Mouse (Mus musculus) hindbrain, embryonic 11.5 days (tissue): ENCODE measurements around the gene Ndufa12. TPM values are rescaled to one million over a fixed set of nuclear protein-coding genes. Genes with fewer than 3 reads are reported as not detected.

ENCODE experiments used
- ATAC-seq: fragments of 200-750 bp; cut with Nextera tagmentation; 2 replicates; pipeline ENCODE4 v1.8.0; 2017; ENCODE audit warnings: mild to moderate bottlenecking, moderate TSS enrichment, moderate library complexity; ENCODE audit not compliant: low FRiP score
- DNase-seq: peaks from one replicate; pipeline ENCODE4 v3.0.0-alpha.2; 2015; ENCODE audit warnings: low spot score
- H3K27ac ChIP-seq: fragments of 300-500 bp; sonication (generic); 2 replicates; pipeline ENCODE4 v1.5.1; 2014; ENCODE audit warnings: mild to moderate bottlenecking, low read depth, low read length
- H3K27me3 ChIP-seq: fragments of 300-500 bp; sonication (generic); 2 replicates; pipeline ENCODE4 v1.6.1; 2014; ENCODE audit warnings: mild to moderate bottlenecking, low read length, moderate library complexity, mixed read lengths; ENCODE audit not compliant: control insufficient read depth, insufficient read depth
- H3K36me3 ChIP-seq: fragments of 300-500 bp; sonication (generic); 2 replicates; pipeline ENCODE4 v1.6.1; 2014; ENCODE audit warnings: mild to moderate bottlenecking, low read length, moderate library complexity, mixed read lengths; ENCODE audit not compliant: control insufficient read depth, insufficient read depth
- H3K4me1 ChIP-seq: fragments of 300-500 bp; sonication (generic); replicated peaks from 2 replicates; pipeline ENCODE4 v1.6.1; 2014; ENCODE audit warnings: low read length, mixed read lengths; ENCODE audit not compliant: control insufficient read depth, insufficient read depth
- H3K4me2 ChIP-seq: fragments of 300-500 bp; sonication (generic); replicated peaks from 2 replicates; pipeline ENCODE4 v1.6.1; 2014; ENCODE audit warnings: mild to moderate bottlenecking, low read depth, low read length
- H3K4me3 ChIP-seq: fragments of 300-500 bp; sonication (generic); 2 replicates; pipeline ENCODE4 v1.5.1; 2014; ENCODE audit warnings: low read depth, low read length
- H3K9ac ChIP-seq: fragments of 300-500 bp; sonication (generic); 2 replicates; pipeline ENCODE4 v1.6.1; 2014; ENCODE audit warnings: low read depth, low read length
- H3K9me3 ChIP-seq: fragments of 300-500 bp; sonication (generic); 2 replicates; pipeline ENCODE4 v1.6.1; 2016; ENCODE audit warnings: low read length; ENCODE audit not compliant: control insufficient read depth
- WGBS: fragments of 180-500 bp; shearing (Covaris S2); extraction: QIAGEN DNeasy Blood & Tissue Kit; methylation state at CpG from one replicate; pipeline ENCODE4 v1.1.7; 2014; 5-methylcytosine and 5-hydroxymethylcytosine counted together
- polyA plus RNA-seq: library from polyadenylated mRNA; unstranded; fragments of >200 nt; fragmentation: Nextera tagmentation; extraction: Ambion mirVana; gene quantifications from 2 replicates; pipeline ENCODE4 v1.2.1, GENCODE M21; 2014

Gene Ndufa12
- polyA plus RNA-seq, 1 experiment from 2014 or later: 451 TPM

GRCm38 (mm10) chr10:94210718-94211618, 12.4 kb downstream of the Ndufa12 start:
- Histone ChIP-seq H3K4me3 (no peak overlapping the region), H3K27me3 (no peaks in the 10 kb centered on the region), H3K4me1 (no peaks in the 10 kb centered on the region), H3K9ac (no peak overlapping the region), H3K27ac (no peak overlapping the region), H3K4me2 (no peak overlapping the region), H3K9me3 (no peaks in the 10 kb centered on the region), H3K36me3 (peaks cover 2% of the 10 kb centered on the region; the same call in 1 of the 2 replicates)
- DNase-seq: no peak
- WGBS: 66% methylated on average over 6 of the region's 6 CpGs
- ATAC-seq: peak; percentile 43; the same call in 1 of the 2 replicates

DNA sequence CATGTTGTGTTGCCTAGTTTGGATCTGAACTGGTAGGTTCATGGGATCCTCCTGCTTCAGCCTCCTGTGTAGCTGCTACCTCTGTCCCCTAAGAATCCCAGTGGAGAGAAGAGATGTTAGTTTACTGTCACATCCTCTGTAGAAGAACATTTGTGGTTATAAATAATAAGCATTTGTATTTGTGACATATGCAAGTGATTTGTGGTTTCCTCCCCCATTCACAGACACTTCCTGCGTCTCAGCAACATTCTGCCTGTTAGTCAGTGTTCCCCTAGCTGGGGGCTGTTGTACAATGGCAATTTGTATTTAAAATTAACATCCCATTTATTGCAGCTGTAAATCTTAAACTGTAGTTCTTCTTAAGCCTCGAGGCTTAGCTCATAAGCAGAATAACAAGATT, 13.2 kb downstream of the Ndufa12 start:
- no peaks in the 10 kb centered on the region for H3K4me1 ChIP-seq
- DNase-seq: no peak
- H3K4me2 ChIP-seq: no peak overlapping the region
- H3K36me3 ChIP-seq: no peaks in the 10 kb centered on the region
- no peaks in the 10 kb centered on the region for H3K27me3 ChIP-seq
- no peak overlapping the region for H3K4me3 ChIP-seq
- H3K27ac ChIP-seq: no peak overlapping the region
- no peak overlapping the region for H3K9ac ChIP-seq
- no peaks in the 10 kb centered on the region for H3K9me3 ChIP-seq
- WGBS: 83% methylated on average over 2 of the region's 2 CpGs
- ATAC-seq: no peak

DNA sequence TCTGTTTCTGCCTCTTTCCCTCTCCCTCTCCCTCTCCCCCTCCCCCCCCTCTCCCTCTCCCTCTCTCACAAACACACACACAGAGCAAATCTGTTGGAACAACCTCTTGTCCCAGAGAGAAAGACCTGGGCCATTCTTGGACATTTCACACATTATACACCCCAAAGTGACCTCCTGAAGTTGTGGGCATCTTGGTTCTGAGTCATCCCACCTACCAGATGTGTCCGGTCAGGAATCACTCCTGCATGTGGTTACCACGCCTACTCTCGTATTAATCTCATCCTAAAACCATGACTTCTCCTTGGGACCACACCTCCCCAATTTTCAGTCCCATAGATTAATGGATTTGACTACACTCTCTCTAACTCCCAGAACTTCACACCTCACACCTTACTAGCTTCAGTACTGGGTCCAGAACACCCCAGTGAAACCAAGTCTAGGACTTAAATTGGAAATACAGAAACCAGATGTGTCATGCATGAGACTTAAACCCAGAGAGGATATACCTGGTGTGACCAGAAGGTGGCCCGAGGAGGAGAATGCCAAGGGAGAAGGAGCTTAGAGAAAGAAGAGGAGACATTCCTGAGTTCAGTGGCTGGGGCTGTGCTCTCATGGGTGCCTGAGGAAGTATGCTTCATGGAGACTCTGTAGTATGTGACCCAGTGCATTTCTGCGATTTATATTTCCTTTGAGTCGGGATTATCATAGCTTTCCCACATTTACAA, 26.7 kb downstream of the Ndufa12 start:
- Histone ChIP-seq H3K4me3 (no peak overlapping the region), H3K9ac (no peak overlapping the region), H3K9me3 (no peaks in the 10 kb centered on the region), H3K4me2 (no peak overlapping the region), H3K27ac (no peak overlapping the region), H3K27me3 (no peaks in the 10 kb centered on the region), H3K4me1 (no peaks in the 10 kb centered on the region), H3K36me3 (no peaks in the 10 kb centered on the region)
- ATAC-seq (no peak), DNase-seq (no peak)
- WGBS: 83% methylated on average over 6 of the region's 6 CpGs

GRCm38 (mm10) chr10:94230172-94230981, 31.9 kb downstream of the Ndufa12 start:
- peak; percentile 84 for DNase-seq
- Histone ChIP-seq H3K27me3 (no peaks in the 10 kb centered on the region), H3K27ac (peak overlapping the region; percentile 76), H3K4me1 (0 out of 2 replicates have a peak, but pooled peaks cover 2% of the 10 kb centered on the region), H3K9me3 (no peaks in the 10 kb centered on the region), H3K4me3 (no peak overlapping the region), H3K36me3 (no peaks in the 10 kb centered on the region), H3K4me2 (0 out of 2 replicates have a peak overlapping the region, but pooled peaks have one; percentile 17), H3K9ac (no peak overlapping the region)
- WGBS: 26% methylated on average over 19 of the region's 19 CpGs
- peak; percentile 93 for ATAC-seq

DNA sequence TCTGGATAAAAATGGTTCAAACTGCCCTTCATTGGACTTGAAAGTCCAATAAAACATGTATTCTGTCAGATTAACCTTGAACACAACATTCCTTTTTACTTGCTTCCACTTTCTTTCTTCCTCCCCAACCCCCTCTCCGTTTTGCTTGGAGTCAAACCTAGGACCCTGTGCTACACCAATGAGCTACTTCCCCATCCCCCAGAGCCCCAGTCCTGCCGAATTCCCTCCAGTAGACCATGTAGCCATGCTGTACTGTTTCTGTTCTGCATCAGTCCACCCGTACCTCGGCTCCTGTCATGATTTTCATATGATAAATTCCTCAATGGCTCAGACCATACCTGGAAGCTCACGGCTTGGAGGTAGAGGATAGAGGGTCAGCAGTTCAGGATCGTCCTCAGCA, 32.5 kb downstream of the Ndufa12 start:
- DNase-seq: no peak
- Histone ChIP-seq H3K9me3 (no peaks in the 10 kb centered on the region), H3K36me3 (no peaks in the 10 kb centered on the region), H3K9ac (no peak overlapping the region), H3K4me1 (0 out of 2 replicates have a peak, but pooled peaks cover 2% of the 10 kb centered on the region), H3K4me3 (no peak overlapping the region), H3K4me2 (no peak overlapping the region), H3K27me3 (no peaks in the 10 kb centered on the region), H3K27ac (peak overlapping the region; percentile 58)
- 52% methylated on average over 6 of the region's 6 CpGs for WGBS
- ATAC-seq: peak; percentile 58

DNA sequence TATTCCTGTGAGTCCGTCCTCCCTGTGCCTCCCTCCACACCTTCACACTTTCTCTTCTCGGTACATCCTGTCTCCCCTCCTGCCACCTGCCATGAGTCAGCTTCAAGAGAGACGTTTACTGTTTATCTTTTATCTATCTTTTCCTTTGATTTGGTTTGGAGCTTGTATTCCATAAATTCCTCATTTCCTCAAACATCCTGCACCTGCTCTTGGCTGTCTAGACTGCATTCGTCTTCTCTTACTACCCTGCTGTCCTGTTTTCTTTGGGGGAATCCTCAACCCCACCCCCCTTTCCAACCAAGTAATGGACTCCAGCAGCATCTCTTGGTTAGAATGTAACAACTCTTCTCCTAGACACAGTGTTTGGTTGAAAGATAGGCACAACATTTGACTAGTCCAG, 36.7 kb downstream of the Ndufa12 start:
- DNase-seq (no peak), ATAC-seq (no peak)
- H3K36me3 ChIP-seq: no peaks in the 10 kb centered on the region
- no peaks in the 10 kb centered on the region for H3K27me3 ChIP-seq
- H3K4me1 ChIP-seq: 0 out of 2 replicates have a peak, but pooled peaks cover 2% of the 10 kb centered on the region
- no peak overlapping the region for H3K27ac ChIP-seq
- no peak overlapping the region for H3K4me2 ChIP-seq
- no peaks in the 10 kb centered on the region for H3K9me3 ChIP-seq
- H3K9ac ChIP-seq: no peak overlapping the region
- no peak overlapping the region for H3K4me3 ChIP-seq
- WGBS: 63% methylated on average over 4 of the region's 4 CpGs

GRCm38 (mm10) chr10:94241346-94241745, 42.8 kb downstream of the Ndufa12 start:
- no peaks in the 10 kb centered on the region for H3K4me1 ChIP-seq
- H3K36me3 ChIP-seq: no peaks in the 10 kb centered on the region
- no peak overlapping the region for H3K4me3 ChIP-seq
- 75% methylated on average over 2 of the region's 2 CpGs for WGBS
- H3K27ac ChIP-seq: no peak overlapping the region
- ATAC-seq (no peak), DNase-seq (no peak)
- H3K9ac ChIP-seq: no peak overlapping the region
- H3K27me3 ChIP-seq: no peaks in the 10 kb centered on the region
- no peak overlapping the region for H3K4me2 ChIP-seq
- H3K9me3 ChIP-seq: no peaks in the 10 kb centered on the region

- Histone ChIP-seq H3K4me2 (no peak overlapping the region), H3K27ac (no peak overlapping the region), H3K9ac (no peak overlapping the region), H3K4me3 (no peak overlapping the region), H3K4me1 (no peaks in the 10 kb centered on the region; the same call in 1 of the 2 replicates), H3K27me3 (no peaks in the 10 kb centered on the region), H3K36me3 (no peaks in the 10 kb centered on the region), H3K9me3 (no peaks in the 10 kb centered on the region)
- WGBS: 92% methylated on average over 7 of the region's 7 CpGs
- DNase-seq (no peak), ATAC-seq (no peak)
Observed at GRCm38 (mm10) chr10:94247748-94248349, 49.3 kb downstream of the Ndufa12 start.
